Mouse (Mus musculus) lung, adult 2 months (tissue): ENCODE data around the gene Mmp24.

Source experiments
- CTCF ChIP-seq: fragments of 200-500 bp; IDR thresholded peaks from 2 replicates; pipeline ENCODE4 v1.5.1; 2011; ENCODE audit warnings: mild to moderate bottlenecking, low read length, control low read depth; ENCODE audit not compliant: insufficient read depth
- POLR2A ChIP-seq: fragments of 200-500 bp; IDR thresholded peaks from 2 replicates; pipeline ENCODE4 v1.6.1; 2011; ENCODE audit warnings: low read depth, mild to moderate bottlenecking, control low read depth, low read length, borderline replicate concordance; ENCODE audit errors: extremely low read depth

DNA sequence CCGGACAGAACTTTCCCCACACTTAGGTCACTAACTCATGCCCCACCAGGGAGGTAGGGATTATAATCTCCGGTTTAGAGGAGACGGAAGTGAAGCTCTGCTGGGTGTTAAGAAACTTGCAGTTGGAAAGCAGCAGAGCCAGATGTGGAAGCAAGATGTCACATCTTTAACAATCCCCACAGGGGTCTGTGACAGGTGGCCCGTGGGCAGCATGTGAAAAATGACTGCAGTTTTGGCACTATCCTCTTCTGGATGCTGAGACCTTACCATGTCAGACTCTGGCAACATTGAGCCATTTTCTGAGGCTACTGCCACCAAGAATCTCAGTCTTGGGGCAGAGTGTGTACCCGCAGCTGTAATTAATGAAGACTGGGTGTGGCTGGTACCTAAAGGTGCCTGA, 28.9 kb downstream of the Mmp24 start:
- TF ChIP-seq CTCF = no peak
- no peak for TF ChIP-seq POLR2A
